Mouse (Mus musculus): ENCODE results near the gene Grtp1.

DNA sequence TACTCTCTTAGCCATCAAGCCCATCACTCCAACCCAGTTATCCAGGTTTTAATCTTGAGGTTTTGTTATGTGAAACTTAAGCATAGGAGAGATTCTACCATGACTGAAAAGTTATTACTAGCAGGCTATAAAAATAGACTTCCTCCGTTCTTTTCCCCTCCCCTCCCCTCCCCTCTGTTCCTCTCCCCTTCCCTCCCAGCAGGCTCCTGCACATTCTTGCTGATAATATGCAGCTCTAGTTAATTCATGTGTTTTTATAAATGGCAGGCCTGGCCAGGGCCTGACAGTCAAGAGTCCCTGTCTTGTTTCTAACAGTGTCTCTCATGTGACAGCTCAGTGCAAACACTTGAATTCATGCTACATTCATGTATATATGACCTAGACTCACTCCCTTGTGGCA, 29.9 kb downstream of the Grtp1 start:
- no peak for TF ChIP-seq CTCF (IDR thresholded peaks at IDR 0.05; ENCODE audit: low read depth)
- TF ChIP-seq EP300 (IDR thresholded peaks at IDR 0.05; ENCODE audit: low read depth): no peak
